Mouse (Mus musculus) hindbrain, postnatal 0 days (tissue): ENCODE data around the gene Hoxd11. TPM values are rescaled to one million over a fixed set of nuclear protein-coding genes. Genes with fewer than 3 reads are reported as not detected.

Source experiments
- ATAC-seq: fragments of 200-750 bp; cut with Nextera tagmentation; 2 replicates; pipeline ENCODE4 v1.8.0; 2017; ENCODE audit warnings: mild to moderate bottlenecking, moderate TSS enrichment, moderate library complexity
- DNase-seq: peaks from one replicate; pipeline ENCODE4 v3.0.0-alpha.2; 2015; ENCODE audit warnings: low spot score
- H3K27ac ChIP-seq: fragments of 300-500 bp; sonication (generic); 2 replicates; pipeline ENCODE4 v1.5.1; 2014; ENCODE audit warnings: mild to moderate bottlenecking
- H3K27me3 ChIP-seq: fragments of 300-500 bp; sonication (generic); 2 replicates; pipeline ENCODE4 v1.6.1; 2014; ENCODE audit warnings: low read length, mixed read lengths; ENCODE audit not compliant: insufficient read depth
- H3K36me3 ChIP-seq: fragments of 300-500 bp; sonication (generic); 2 replicates; pipeline ENCODE4 v1.6.1; 2014; ENCODE audit warnings: low read length, mixed read lengths; ENCODE audit not compliant: insufficient read depth
- H3K4me1 ChIP-seq: fragments of 300-500 bp; sonication (generic); 2 replicates; pipeline ENCODE4 v1.6.1; 2014; ENCODE audit warnings: antibody characterized with exemption, low read length, mixed read lengths; ENCODE audit not compliant: insufficient read depth
- H3K4me2 ChIP-seq: fragments of 300-500 bp; sonication (generic); 2 replicates; pipeline ENCODE4 v1.6.1; 2014; ENCODE audit warnings: low read depth, mild to moderate bottlenecking, low read length, moderate library complexity, mixed read lengths
- H3K4me3 ChIP-seq: fragments of 300-500 bp; sonication (generic); 2 replicates; pipeline ENCODE4 v1.5.1; 2014; ENCODE audit warnings: low read length
- H3K9ac ChIP-seq: fragments of 300-500 bp; sonication (generic); replicated peaks from 2 replicates; pipeline ENCODE4 v1.6.1; 2014; ENCODE audit warnings: mild to moderate bottlenecking, low read length, moderate library complexity, mixed read lengths
- H3K9me3 ChIP-seq: fragments of 300-500 bp; sonication (generic); 2 replicates; pipeline ENCODE4 v1.6.1; 2016; ENCODE audit warnings: low read length, mixed read lengths
- CTCF ChIP-seq: IDR thresholded peaks from 2 replicates; pipeline ENCODE4 v1.5.1; 2016; ENCODE audit warnings: antibody characterized with exemption, control low read depth, low read depth
- WGBS: fragments of 180-500 bp; shearing (Covaris S2); extraction: QIAGEN DNeasy Blood & Tissue Kit; methylation state at CpG from one replicate; pipeline ENCODE4 v1.1.7; 2014; 5-methylcytosine and 5-hydroxymethylcytosine counted together
- polyA plus RNA-seq: library from polyadenylated mRNA; unstranded; fragments of >200 nt; fragmentation: Nextera tagmentation; extraction: Ambion mirVana; gene quantifications from 2 replicates; pipeline ENCODE4 v1.2.1, GENCODE M21; 2015
- total RNA-seq: library from RNA; depleted of rRNA; stranded (reverse); fragments of >200 nt; gene quantifications from 2 replicates; pipeline ENCODE4 v1.2.3, GENCODE M21; 2014

Hoxd11 gene
- total and polyA plus RNA-seq, 2 experiments from 2014 or later = not detected

DNA sequence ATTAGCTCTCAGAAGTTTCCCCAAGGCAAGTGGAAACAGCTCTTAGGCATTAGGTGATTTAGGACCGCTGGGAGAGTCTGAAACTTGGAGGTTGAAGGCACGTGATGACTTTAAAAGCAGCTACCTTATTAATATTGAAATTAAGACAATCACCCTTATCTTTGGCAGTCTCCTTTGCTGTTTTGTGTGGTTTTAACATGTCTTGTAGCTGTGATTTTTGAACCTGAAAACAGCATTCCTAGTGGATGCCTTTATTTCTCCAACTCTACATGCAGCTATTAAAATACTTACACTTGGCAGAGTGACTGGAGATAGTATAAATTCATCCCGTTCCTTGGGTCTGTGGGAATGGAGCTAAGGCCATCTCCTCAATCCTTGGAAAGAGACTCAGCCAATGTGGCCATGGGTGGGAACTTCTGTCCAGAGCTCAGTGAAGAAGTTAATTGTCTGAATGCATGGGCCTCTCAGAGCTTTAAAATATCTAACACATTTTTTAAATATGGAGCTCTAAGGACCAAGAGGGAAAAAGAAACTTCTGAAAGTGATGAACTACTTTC is 8.6 kb upstream of the Hoxd11 start:
- WGBS = 2% methylated on average over 3 of the region's 3 CpGs
- Histone ChIP-seq H3K36me3 (no peaks in the 10 kb centered on the region), H3K9ac (no peak overlapping the region), H3K4me3 (no peak overlapping the region), H3K9me3 (no peaks in the 10 kb centered on the region), H3K27me3 (peaks cover 92% of the 10 kb centered on the region), H3K4me2 (no peak overlapping the region), H3K4me1 (no peaks in the 10 kb centered on the region), H3K27ac (no peak overlapping the region)
- no peak for TF ChIP-seq CTCF
- ATAC-seq (no peak), DNase-seq (no peak)

DNA sequence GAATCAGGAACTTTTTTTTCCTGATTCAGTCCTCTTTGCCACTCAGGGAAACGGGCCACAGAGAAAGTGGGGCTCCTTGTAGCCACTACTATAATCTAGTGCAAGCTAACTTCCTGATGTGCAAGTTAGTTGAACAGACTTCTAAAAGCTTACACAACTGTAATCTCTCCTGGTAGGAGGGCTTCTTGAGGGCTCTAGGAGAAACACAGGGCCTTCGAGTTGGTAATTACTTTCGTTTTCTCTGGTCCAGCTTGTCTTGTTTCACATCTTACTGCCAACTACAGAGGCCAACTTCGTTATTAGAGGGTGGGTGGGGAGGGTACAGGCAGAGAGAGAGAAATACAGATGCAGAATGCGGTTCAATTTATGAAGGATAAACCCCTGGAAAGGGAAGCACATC is 7.5 kb upstream of the Hoxd11 start:
- 12% methylated on average over 5 of the region's 5 CpGs for WGBS
- H3K27me3 ChIP-seq = peaks cover 94% of the 10 kb centered on the region
- H3K36me3 ChIP-seq = no peaks in the 10 kb centered on the region
- H3K27ac ChIP-seq = no peak overlapping the region
- TF ChIP-seq CTCF = no peak
- no peaks in the 10 kb centered on the region for H3K9me3 ChIP-seq
- no peak overlapping the region for H3K4me2 ChIP-seq
- no peak overlapping the region for H3K4me3 ChIP-seq
- DNase-seq (no peak), ATAC-seq (no peak)
- H3K9ac ChIP-seq = no peak overlapping the region
- H3K4me1 ChIP-seq = no peaks in the 10 kb centered on the region

DNA sequence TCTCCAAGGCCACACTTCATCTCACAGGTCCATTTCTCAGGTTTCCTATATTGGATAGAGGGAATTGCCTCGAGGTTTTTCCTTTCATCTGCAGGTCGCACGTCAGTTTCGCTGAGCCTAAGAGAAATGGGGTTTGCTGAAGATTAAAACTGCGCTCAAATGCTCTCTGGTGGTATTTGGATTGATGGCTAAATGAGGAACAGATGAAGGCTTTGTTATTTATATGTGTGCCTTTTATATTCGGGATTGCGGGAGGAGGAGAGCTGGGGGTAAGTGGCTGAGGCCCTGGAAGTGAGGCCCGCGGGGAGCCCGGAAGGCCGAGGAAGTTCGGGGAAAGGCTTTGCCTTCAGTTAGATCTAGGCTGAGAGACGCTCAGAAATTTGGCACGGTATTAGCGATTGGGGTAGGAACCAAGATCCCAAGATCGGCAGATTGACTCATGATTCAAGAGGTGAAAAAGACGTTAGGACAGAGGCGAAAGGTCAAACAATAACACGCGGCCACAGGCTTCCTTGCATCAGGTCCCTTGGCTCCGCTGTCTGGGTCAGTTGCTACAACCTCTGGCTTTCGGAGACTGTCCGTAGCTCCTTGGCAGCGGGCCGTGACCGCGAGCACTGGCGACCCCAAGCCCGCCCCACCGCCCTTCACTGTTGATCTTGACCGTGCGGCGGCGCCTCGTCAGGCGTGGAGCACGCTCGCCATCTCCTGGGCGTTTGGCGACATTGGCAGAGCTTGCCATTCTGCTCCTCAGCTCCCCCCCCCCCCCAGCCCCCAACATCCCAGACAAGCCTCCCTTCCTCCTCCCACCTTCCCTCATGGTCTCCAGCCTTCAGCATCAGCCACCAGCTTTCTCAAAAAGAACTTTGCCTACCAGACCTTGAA is 6.6 kb upstream of the Hoxd11 start:
- peak overlapping the region; percentile 22 for H3K4me3 ChIP-seq
- peak; percentile 50 for ATAC-seq
- H3K36me3 ChIP-seq = no peaks in the 10 kb centered on the region
- H3K4me2 ChIP-seq = peak overlapping the region; percentile 49
- H3K27me3 ChIP-seq = peaks cover 98% of the 10 kb centered on the region
- H3K9ac ChIP-seq = no peak overlapping the region
- no peaks in the 10 kb centered on the region for H3K4me1 ChIP-seq
- no peak overlapping the region for H3K27ac ChIP-seq
- peak; percentile 83 for DNase-seq
- 4% methylated on average over 40 of the region's 40 CpGs for WGBS
- H3K9me3 ChIP-seq = no peaks in the 10 kb centered on the region
- peak; percentile 83 for TF ChIP-seq CTCF

DNA sequence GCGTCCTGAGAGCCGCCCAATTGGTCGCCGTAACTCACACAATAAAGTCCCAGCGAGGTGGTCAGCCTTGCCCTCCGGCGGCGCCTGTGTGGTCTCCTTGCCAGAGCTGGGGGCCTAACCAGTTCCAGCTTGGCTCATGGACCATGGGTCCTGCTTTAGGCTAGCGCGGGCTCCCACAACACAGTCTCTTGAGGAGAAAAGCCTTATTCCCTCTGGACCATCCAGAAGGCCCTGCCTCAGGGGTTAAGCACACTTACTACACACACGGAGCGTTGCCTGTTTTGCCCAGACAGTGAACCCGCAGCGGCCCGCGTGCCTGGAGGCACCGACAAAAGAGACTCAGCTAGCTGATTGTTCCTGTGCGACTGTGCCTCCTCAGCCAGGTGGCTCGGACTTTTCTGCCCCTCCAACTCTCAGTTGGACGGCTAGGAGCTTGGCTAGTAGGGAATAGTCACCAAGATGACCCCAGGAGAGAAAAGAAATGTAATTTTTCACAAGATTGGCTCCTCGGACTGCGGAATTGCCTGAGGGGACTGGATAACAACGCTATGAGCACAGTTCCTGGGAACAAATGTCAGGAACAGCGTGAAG is 5.4 kb upstream of the Hoxd11 start:
- Histone ChIP-seq H3K27ac (no peak overlapping the region), H3K4me3 (no peak overlapping the region), H3K36me3 (no peaks in the 10 kb centered on the region), H3K4me1 (no peaks in the 10 kb centered on the region), H3K4me2 (no peak overlapping the region), H3K9me3 (no peaks in the 10 kb centered on the region), H3K27me3 (peaks cover 99% of the 10 kb centered on the region), H3K9ac (no peak overlapping the region)
- DNase-seq (no peak), ATAC-seq (no peak)
- no peak for TF ChIP-seq CTCF
- WGBS = 2% methylated on average over 24 of the region's 24 CpGs

DNA sequence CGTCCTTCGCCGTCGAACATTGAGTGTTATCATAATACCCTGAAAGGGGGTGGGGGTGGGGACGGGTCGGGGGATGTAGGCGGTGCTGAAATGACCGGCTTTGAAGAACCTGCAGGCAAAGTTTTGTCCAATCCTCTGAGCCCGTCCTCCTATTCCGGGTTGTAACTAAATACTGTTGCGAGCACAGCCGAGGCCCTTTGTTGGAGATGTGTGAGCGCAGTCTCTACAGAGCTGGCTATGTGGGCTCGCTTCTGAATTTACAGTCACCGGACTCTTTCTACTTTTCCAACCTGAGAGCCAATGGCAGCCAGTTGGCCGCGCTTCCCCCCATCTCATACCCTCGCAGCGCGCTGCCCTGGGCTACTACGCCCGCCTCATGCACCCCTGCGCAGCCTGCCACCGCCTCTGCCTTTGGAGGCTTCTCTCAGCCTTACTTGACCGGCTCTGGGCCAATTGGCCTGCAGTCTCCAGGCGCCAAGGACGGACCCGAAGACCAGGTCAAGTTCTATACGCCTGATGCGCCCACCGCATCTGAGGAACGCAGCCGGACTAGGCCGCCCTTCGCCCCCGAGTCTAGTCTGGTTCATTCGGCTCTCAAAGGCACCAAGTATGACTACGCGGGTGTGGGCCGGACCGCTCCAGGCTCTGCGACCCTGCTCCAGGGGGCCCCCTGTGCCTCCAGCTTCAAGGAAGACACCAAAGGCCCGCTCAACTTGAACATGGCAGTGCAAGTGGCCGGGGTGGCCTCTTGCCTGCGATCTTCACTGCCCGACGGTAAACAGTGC is 4.3 kb upstream of the Hoxd11 start, which contains the start of gene Hoxd12:
TSS of gene Hoxd12 (plus strand) at position 133 of the 785 bp plus-strand sequence.
- peaks cover 99% of the 10 kb centered on the region for H3K27me3 ChIP-seq
- no peak within 1 kb of the TSS for H3K4me3 ChIP-seq
- H3K9me3 ChIP-seq = no peaks in the 10 kb centered on the region
- no peaks in the 10 kb centered on the region for H3K36me3 ChIP-seq
- TF ChIP-seq CTCF = no peak
- 2% methylated on average over 47 of the region's 47 CpGs for WGBS
- no peaks in the 10 kb centered on the region for H3K4me1 ChIP-seq
- DNase-seq (no peak), ATAC-seq (no peak)
- no peak within 1 kb of the TSS for H3K27ac ChIP-seq
- no peak within 1 kb of the TSS for H3K9ac ChIP-seq
- H3K4me2 ChIP-seq = no peak within 1 kb of the TSS

DNA sequence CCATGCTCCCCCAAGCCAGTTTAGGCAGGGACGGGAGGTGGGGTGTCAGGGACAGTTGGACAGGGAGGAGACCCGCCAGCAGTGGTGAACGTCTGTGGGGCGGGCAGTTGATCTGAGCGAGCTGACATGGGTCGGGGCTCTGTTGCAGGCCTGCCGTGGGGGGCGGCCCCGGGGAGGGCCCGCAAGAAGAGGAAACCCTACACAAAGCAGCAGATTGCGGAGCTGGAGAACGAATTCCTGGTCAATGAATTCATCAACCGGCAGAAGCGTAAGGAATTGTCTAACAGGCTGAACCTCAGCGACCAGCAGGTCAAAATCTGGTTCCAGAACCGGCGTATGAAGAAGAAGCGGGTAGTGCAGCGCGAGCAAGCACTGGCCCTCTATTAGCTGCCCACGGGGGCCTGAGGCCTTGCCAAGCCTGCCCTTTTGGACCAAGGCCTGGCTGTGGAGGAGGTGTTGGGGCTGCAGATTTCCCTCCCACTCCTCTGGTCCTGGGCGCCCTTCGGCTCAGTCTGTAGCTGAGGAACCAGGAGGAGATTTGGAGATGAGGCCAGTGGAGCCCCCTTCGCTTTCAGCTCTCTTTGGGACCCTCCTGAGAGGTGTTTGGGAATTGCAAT is 3.6 kb upstream of the Hoxd11 start:
- Histone ChIP-seq H3K4me1 (no peaks in the 10 kb centered on the region), H3K36me3 (no peaks in the 10 kb centered on the region), H3K27me3 (peaks cover 98% of the 10 kb centered on the region), H3K9ac (no peak overlapping the region), H3K4me3 (no peak overlapping the region), H3K9me3 (no peaks in the 10 kb centered on the region), H3K4me2 (no peak overlapping the region), H3K27ac (no peak overlapping the region)
- WGBS = 2% methylated on average over 24 of the region's 24 CpGs
- DNase-seq = no peak
- TF ChIP-seq CTCF = no peak
- ATAC-seq = no peak
